Mouse (Mus musculus) small intestine, adult 2 months (tissue): ENCODE results near the gene Dhx40. TPM values are rescaled to one million over a fixed set of nuclear protein-coding genes. Genes with fewer than 3 reads are reported as not detected.
"Not testable (repeated sequence)": the region's sequence is repeated elsewhere in the genome, so short reads cannot be mapped to it uniquely, and the experiment has no call there.

Source experiments
- H3K27ac ChIP-seq: fragments of 200-500 bp; 2 replicates; pipeline ENCODE4 v1.5.1; 2012; ENCODE audit warnings: low read depth, low read length, control low read depth, inconsistent platforms; ENCODE audit not compliant: insufficient read depth
- H3K27me3 ChIP-seq: fragments of 200-500 bp; 2 replicates; pipeline ENCODE4 v1.6.1; 2012; ENCODE audit warnings: mild to moderate bottlenecking, moderate library complexity, low read length, inconsistent platforms; ENCODE audit not compliant: control insufficient read depth, insufficient read depth
- H3K36me3 ChIP-seq: fragments of 200-500 bp; 2 replicates; pipeline ENCODE4 v1.6.1; 2012; ENCODE audit warnings: mild to moderate bottlenecking, low read length, control low read depth, inconsistent platforms; ENCODE audit not compliant: control insufficient read depth, insufficient read depth
- H3K4me1 ChIP-seq: fragments of 200-500 bp; 2 replicates; pipeline ENCODE4 v1.6.1; 2012; ENCODE audit warnings: low read length, inconsistent platforms, mixed read lengths; ENCODE audit not compliant: control insufficient read depth, insufficient read depth, insufficient read length
- H3K4me3 ChIP-seq: fragments of 200-500 bp; 2 replicates; pipeline ENCODE4 v1.5.1; 2012; ENCODE audit warnings: low read depth, mild to moderate bottlenecking, control low read depth, inconsistent platforms, low read length, moderate library complexity
- CTCF ChIP-seq: fragments of 200-500 bp; IDR thresholded peaks from 2 replicates; pipeline ENCODE4 v1.5.1; 2012; ENCODE audit warnings: low read depth, mild to moderate bottlenecking, control low read depth, inconsistent platforms, low read length, moderate library complexity, mixed read lengths; ENCODE audit not compliant: insufficient replicate concordance, insufficient read length; ENCODE audit errors: extremely low read depth
- POLR2A ChIP-seq: fragments of 200-500 bp; IDR thresholded peaks from 2 replicates; pipeline ENCODE4 v1.6.1; 2012; ENCODE audit warnings: low read depth, mild to moderate bottlenecking, control low read depth, inconsistent platforms, low read length, moderate library complexity
- WGBS: fragments of 180-500 bp; shearing (Covaris S2); methylation state at CpG from one replicate; pipeline ENCODE4 v1.1.7; 2018; 5-methylcytosine and 5-hydroxymethylcytosine counted together
- polyA plus RNA-seq: library from polyadenylated mRNA; depleted of rRNA; stranded (reverse); fragments of >200 nt; gene quantifications from 2 replicates; pipeline ENCODE4 v1.2.3, GENCODE M21; 2012

The Dhx40 gene
- polyA plus RNA-seq, 1 experiment: 2.0 TPM

DNA sequence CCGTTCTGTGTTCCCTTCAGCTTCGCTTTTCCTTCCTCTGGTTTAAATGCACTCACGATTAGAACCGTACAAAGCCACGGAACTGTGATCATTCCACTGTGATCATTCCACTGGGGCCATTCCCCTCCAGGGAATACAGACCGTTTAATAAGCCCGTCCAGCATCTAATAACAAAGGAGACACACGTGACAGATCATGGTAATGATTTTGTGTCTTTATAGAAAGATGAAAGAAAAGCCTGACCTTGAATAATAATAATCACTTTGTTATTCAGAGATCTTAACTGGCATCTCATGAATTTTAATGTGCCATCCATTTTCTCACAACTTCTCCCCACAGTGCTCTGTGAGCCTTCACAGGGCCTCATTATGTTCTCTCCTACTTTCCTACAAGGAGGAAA is 12.0 kb upstream of the Dhx40 start:
- 81% methylated on average over 8 of the region's 8 CpGs for WGBS
- TF ChIP-seq CTCF (no peak), POLR2A (no peak)
- no peaks in the 10 kb centered on the region for H3K27me3 ChIP-seq
- no peaks in the 10 kb centered on the region for H3K36me3 ChIP-seq
- H3K4me3 ChIP-seq: no peak overlapping the region
- H3K27ac ChIP-seq: no peak overlapping the region
- no peaks in the 10 kb centered on the region for H3K4me1 ChIP-seq

DNA sequence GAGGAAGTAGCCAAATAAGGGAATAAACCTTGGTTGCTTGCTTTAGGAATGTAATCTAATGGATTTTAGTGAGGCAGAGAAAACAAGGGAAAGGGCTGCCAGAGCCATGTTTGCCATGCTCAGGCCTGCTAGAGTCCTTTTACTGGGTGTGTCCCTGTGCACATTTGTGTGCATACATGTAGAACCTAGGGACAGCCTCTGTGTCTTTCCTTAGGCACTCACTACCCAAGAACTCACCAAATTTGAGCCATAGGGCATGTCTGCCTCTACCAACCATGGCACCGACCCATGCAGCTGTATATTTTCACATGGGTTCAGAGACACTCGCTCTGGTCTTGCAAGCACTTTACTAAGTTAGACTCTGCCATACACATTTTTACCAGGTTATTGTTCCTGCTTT is 11.4 kb upstream of the Dhx40 start:
- Histone ChIP-seq H3K4me3 (no peak overlapping the region), H3K27ac (no peak overlapping the region), H3K4me1 (no peaks in the 10 kb centered on the region), H3K36me3 (no peaks in the 10 kb centered on the region), H3K27me3 (no peaks in the 10 kb centered on the region)
- no peak for TF ChIP-seq CTCF
- no peak for TF ChIP-seq POLR2A
- 86% methylated on average over 2 of the region's 2 CpGs for WGBS

DNA sequence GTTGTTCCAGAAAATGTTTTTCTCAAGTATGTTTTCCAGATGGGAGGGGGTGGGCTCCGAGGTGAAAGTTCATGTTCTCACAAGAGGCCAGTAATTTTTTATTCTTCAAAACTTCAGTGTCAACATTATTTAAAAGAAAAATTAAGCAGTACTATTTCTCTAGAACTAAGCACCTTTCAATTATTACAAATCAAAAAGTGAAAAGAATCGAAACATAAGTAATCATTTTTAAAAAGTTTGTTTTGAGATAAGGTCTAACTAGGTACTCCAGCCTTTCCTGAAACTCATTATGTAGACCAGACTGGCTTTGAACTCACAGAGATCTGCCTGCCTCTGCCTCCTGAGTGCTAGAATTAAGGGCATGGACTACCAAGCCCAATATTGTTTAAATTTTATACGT is 8.7 kb upstream of the Dhx40 start:
- not testable (repeated sequence) for H3K27me3 ChIP-seq, H3K4me3 ChIP-seq, H3K36me3 ChIP-seq, H3K27ac ChIP-seq, H3K4me1 ChIP-seq
- WGBS: 68% methylated on average over 3 of the region's 3 CpGs

DNA sequence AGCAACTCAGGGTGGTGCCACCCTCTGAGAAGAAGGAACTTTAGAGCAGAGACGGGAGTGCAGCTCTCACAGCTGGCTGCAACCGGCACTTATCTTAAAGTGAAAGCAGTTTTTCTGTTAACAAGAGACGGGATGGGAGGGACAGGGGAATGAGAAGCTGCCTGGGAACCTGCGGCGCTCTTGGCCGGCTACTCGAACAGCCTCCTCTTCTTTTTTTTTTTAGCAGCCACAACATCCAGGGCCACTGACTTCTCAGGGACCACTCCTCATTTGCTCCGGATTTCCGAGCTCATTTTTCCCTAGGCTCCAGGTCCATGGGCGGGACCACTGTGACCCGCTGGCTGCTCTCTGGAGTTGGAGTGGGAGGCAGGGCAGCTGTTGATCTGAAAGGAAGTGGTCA is 6.9 kb upstream of the Dhx40 start:
- not testable (repeated sequence) for H3K36me3 ChIP-seq, H3K27me3 ChIP-seq, H3K27ac ChIP-seq, H3K4me1 ChIP-seq
- peak overlapping the region; percentile 36; the same call in 1 of the 2 replicates for H3K4me3 ChIP-seq
- WGBS: 0% methylated on average over 5 of the region's 11 CpGs

DNA sequence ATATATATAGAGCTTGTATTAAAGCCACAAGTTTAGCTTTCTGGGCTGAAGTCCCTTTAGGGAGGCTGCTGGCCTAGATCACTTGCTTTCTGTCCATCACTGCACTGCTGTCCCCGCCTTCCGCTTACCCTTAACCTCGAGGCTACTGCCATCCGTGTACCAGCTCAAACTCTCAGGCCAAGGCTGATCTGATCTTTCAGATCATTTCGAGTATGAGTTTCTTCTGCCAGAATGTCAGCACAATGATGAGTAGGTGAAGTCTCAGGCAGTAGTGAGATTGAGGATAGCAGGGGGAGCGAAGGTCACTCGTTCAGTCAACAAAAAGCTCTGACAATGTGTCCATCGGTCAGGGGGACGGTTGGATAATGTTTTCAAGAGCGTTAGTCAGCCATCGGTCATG is 5.7 kb upstream of the Dhx40 start:
- H3K4me3 ChIP-seq, H3K4me1 ChIP-seq, H3K27me3 ChIP-seq, H3K36me3 ChIP-seq, H3K27ac ChIP-seq: not testable (repeated sequence)
- WGBS: 36% methylated on average over 6 of the region's 11 CpGs

DNA sequence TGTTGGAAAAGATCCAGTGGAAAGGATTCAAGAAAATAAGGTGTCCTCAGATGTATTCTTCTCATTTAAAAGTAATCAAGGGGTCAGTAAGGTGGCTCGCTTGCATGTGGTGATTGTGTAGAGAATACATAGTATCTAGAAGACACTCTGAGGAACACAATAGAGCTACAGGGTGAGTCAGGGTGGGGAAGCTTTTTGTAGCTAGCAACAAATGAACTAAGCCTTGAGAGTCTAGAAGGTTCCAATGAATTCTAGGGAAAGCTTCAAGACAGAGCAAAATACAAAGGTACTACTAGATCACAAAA is 3.7 kb upstream of the Dhx40 start:
- Histone ChIP-seq H3K4me1 (0 out of 2 replicates have a peak, but pooled peaks cover 2% of the 10 kb centered on the region), H3K27me3 (no peaks in the 10 kb centered on the region), H3K4me3 (no peak overlapping the region), H3K36me3 (no peaks in the 10 kb centered on the region), H3K27ac (no peak overlapping the region)
- TF ChIP-seq POLR2A: no peak
- no peak for TF ChIP-seq CTCF
- WGBS: 96% methylated on average over 1 of the region's 1 CpGs

DNA sequence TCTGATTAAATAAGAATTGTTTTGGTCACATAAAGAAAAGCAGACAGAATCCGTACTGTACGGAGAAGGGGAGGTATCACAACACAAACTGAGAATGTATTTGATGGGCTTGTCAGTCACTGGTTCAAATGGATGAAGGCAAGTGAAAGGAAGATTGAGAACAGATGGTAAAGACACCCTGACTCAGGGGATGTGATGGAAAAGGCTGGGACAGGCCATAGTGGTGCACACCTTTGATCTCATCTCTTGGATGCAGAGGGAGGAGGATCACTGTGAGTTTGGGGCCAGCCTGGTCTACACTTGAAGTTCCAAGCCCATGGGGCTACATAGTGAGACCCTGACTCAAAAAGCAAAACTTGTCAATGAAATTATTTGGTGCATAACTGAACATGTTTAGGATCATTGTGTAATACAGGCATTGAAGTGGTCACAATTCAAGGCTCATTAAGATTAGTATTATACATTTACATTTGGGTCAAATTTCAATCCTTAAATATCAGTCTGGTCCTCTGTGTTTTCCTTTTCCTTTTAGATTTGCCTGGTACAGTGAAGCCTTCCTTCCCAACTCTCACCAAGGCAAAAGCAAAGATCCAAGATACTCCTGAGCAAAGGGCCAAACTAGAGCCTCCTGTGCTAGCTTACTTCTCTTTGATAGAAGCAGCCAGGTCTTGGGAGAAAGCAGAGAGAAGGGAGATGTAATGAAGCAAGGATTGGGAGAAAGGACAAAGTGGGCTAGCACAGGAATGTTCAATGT is 3.2 kb upstream of the Dhx40 start:
- H3K4me1 ChIP-seq: 0 out of 2 replicates have a peak, but pooled peaks cover 2% of the 10 kb centered on the region
- no peaks in the 10 kb centered on the region for H3K36me3 ChIP-seq
- TF ChIP-seq POLR2A (no peak), CTCF (no peak)
- H3K27me3 ChIP-seq: no peaks in the 10 kb centered on the region
- no peak overlapping the region for H3K27ac ChIP-seq
- H3K4me3 ChIP-seq: no peak overlapping the region
- WGBS: 93% methylated on average over 2 of the region's 2 CpGs

DNA sequence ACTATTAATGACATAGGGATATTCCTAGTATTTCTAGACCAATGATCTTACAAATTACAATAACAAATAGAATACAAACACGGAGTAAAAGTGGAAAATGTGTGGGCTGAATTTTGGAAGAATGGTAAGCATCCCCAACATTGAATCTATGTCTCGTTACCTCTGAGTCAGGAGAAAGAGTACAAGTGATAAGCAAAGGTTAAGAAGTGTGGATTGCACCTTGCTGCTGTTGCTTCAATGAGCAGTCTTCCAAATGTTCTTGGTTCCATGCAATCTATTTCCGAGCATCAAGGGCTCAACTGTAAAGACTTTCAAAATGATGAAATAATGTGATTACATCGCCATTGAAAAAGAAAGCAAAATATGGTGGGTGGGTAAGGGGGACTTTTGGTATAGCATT is 2.3 kb upstream of the Dhx40 start:
- Histone ChIP-seq H3K36me3 (peaks cover 2% of the 10 kb centered on the region), H3K4me3 (no peak overlapping the region), H3K4me1 (0 out of 2 replicates have a peak, but pooled peaks cover 2% of the 10 kb centered on the region), H3K27me3 (no peaks in the 10 kb centered on the region), H3K27ac (no peak overlapping the region)
- TF ChIP-seq POLR2A (no peak), CTCF (no peak)
- WGBS: 81% methylated on average over 4 of the region's 4 CpGs
